Mouse (Mus musculus) adrenal gland, adult 10 weeks (tissue): Measurements from ENCODE around the gene Rapgef4. TPM values are rescaled to one million over a fixed set of nuclear protein-coding genes. Genes with fewer than 3 reads are reported as not detected.

ENCODE experiments used
- polyA plus RNA-seq: library from polyadenylated mRNA; stranded (reverse); fragments of 350-450 nt; fragmentation: Illumina TruSeq; extraction: RNeasy Lipid Tissue Mini Kit (QIAGEN cat#74804); gene quantifications from one replicate; pipeline ENCODE4 v1.2.3, GENCODE M21; 2014; ENCODE audit warnings: low read depth, low replicate concordance

The Rapgef4 gene
- 539 TPM for polyA plus RNA-seq

GRCm38 (mm10) chr2:71980771-71981342, at the start of gene Rapgef4:
Gene Rapgef4, plus strand, starts transcription at chr2:71981240.

GRCm38 (mm10) chr2:72285256-72285887, 304.3 kb downstream of the Rapgef4 start, which contains the start of gene Map3k20:
Gene Map3k20, plus strand, starts transcription at chr2:72285637.

Other genes starting within 250 kb of the Rapgef4 start
- 270 TPM for gene Itga6, start 235.6 kb upstream of the Rapgef4 start, polyA plus RNA-seq
- 85.6 TPM for gene Pdk1, start 108.0 kb upstream of the Rapgef4 start, polyA plus RNA-seq